Mouse (Mus musculus): Measurements from ENCODE around the gene Naip6.
"Not testable (repeated sequence)": the region's sequence is repeated elsewhere in the genome, so short reads cannot be mapped to it uniquely, and the experiment has no call there.

DNA sequence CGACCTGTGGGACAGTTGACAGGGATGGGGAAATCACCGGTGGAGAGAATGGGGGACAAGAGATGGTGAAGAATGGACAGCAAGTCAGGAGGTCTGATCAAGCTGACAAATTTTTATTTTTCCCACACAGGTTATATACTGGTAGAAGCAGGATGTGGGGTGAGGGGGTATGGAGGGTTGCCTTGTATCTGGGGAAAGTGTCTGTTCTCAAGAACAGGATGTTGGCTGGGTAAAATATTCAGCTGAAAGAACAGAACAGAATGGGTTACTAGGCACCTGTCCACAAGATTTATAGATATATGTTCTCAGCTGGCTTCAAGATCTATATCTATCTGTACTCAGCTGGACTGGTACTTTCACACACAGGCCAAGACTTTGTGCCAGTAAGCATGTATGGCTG, 65.6 kb downstream of the Naip6 start:
- TF ChIP-seq CHD2 (IDR thresholded peaks at IDR 0.05; ENCODE audit: low read length); CTCF (IDR thresholded peaks at IDR 0.05 in 2 of 3, conservative IDR thresholded peaks at IDR 0.05 in 1 of 3; ENCODE audit: control insufficient read depth in 1 of 3, insufficient read depth in 1 of 3, low read depth in 2 of 3, low read length in 3 of 3, poor library complexity in 1 of 3, severe bottlenecking in 1 of 3): not testable (repeated sequence)

All from MEL (cell line).